Mouse (Mus musculus): ENCODE results near the gene Cd81.

DNA sequence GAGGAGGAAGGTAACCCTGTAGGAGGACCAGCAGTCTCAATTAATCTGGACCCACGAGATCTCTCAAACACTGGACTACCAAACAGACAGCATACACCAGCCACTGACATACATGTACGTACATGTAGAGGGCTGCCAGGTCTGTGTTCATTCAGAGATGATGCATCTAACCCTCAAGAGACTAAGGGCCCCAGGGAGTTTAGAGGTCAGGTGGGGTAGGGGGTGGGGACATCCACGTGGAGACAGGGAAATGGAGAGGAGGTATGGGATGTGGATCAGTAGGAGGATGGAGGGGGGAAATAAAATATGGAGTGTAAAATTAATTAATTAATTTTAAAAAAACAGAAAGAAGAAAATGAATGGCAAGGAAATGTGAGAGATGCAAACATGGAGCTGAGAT is 15.8 kb upstream of the Cd81 start:
- TF ChIP-seq CTCF (IDR thresholded peaks at IDR 0.05; ENCODE audit: control insufficient read depth, insufficient read depth, insufficient replicate concordance, low read depth, low read length) (no peak), POLR2A (IDR thresholded peaks at IDR 0.05; ENCODE audit: control insufficient read depth, low read depth, low read length) (no peak)

All from testis, adult 2 months (tissue).